Comparison of ENCODE assay signal across 8 mouse cellular contexts in genomic region chr19:5725029-5725707, GRCm38 (mm10). TPM values are rescaled to one million over a fixed set of nuclear protein-coding genes. Genes with fewer than 3 reads are reported as not detected.
DNase-seq lines count a peak whose midpoint lies in the region; ATAC-seq and TF ChIP-seq lines count a peak whose summit lies in the region.

No protein-coding gene starts in this region.

- H3K9ac ChIP-seq in intestine, embryonic 15.5 days = peak overlapping the region; percentile 75
- H3K9ac ChIP-seq in lung, postnatal 0 days (replicated peaks; ENCODE audit: low read depth) = peak overlapping the region; percentile 66

- intact Hi-C loops in gastrocnemius, postnatal 36 days (cut with DNase I) = loop anchor here (5.0 kb wide), 2 partner anchors 33 to 47 kb away; partner anchors contain the start of gene Scyl1

- no peak for DNase-seq in thymus, adult 2 months
- DNase-seq in thymus, postnatal 25 days = no peak
- peak; percentile 84 to 87 for DNase-seq in gastrocnemius, postnatal 36 days
- peak; percentile 53 for DNase-seq in lung, postnatal 0 days (ENCODE audit: low spot score)
- DNase-seq in ovary, postnatal 14 days (ENCODE audit: low spot score) = no peak
- DNase-seq in frontal cortex, adult 2 months (ENCODE audit: extremely low spot score in 1 of 2, low spot score in 1 of 2) = no peak
- DNase-seq in embryo, embryonic 10.5 days (ENCODE audit: low spot score) = no peak

- WGBS in thymus, adult 2 months = 36% methylated on average over 12 of the region's 12 CpGs
- WGBS in intestine, embryonic 15.5 days = 54% methylated on average over 12 of the region's 12 CpGs
- WGBS in lung, postnatal 0 days = 52% methylated on average over 12 of the region's 12 CpGs

- peaks cover 50% of the 10 kb centered on the region for H3K4me1 ChIP-seq in thymus, adult 2 months (replicated peaks; ENCODE audit: control insufficient read depth, insufficient read depth, low read length)
- peaks cover 59% of the 10 kb centered on the region for H3K4me1 ChIP-seq in intestine, embryonic 15.5 days (replicated peaks)
- peaks cover 39% of the 10 kb centered on the region for H3K4me1 ChIP-seq in lung, postnatal 0 days (ENCODE audit: insufficient read depth, low read depth, low read length)

- H3K36me3 ChIP-seq in thymus, adult 2 months (ENCODE audit: control insufficient read depth, insufficient read depth, low read length) = peaks cover 15% of the 10 kb centered on the region
- H3K36me3 ChIP-seq in intestine, embryonic 15.5 days = peaks cover 25% of the 10 kb centered on the region
- peaks cover 13% of the 10 kb centered on the region; the same call in 1 of the 2 replicates for H3K36me3 ChIP-seq in lung, postnatal 0 days (ENCODE audit: insufficient read depth, low read length)

- H3K4me3 ChIP-seq in thymus, adult 2 months (ENCODE audit: control insufficient read depth, insufficient read depth, low read length) = peak overlapping the region; percentile 59
- H3K4me3 ChIP-seq in intestine, embryonic 15.5 days (replicated peaks) = peak overlapping the region; percentile 53
- peak overlapping the region; percentile 56 for H3K4me3 ChIP-seq in lung, postnatal 0 days (ENCODE audit: low read depth, low read length)

- ATAC-seq in intestine, embryonic 15.5 days = peak; percentile 8; the same call in 1 of the 2 replicates
- 0 out of 2 replicates have a peak, but pooled peaks have one; percentile 14 for ATAC-seq in lung, postnatal 0 days

- H3K4me2 ChIP-seq in intestine, embryonic 15.5 days (replicated peaks) = peak overlapping the region; percentile 90
- peak overlapping the region; percentile 71 for H3K4me2 ChIP-seq in lung, postnatal 0 days (replicated peaks; ENCODE audit: low read depth, low read length)

- H3K27ac ChIP-seq in thymus, adult 2 months (ENCODE audit: control insufficient read depth, insufficient read depth, low read length) = no peak overlapping the region
- H3K27ac ChIP-seq in intestine, embryonic 15.5 days = peak overlapping the region; percentile 81
- peak overlapping the region; percentile 84 for H3K27ac ChIP-seq in lung, postnatal 0 days (ENCODE audit: low read length)

- no peak for TF ChIP-seq CTCF in thymus, adult 2 months (IDR thresholded peaks at IDR 0.05; ENCODE audit: borderline replicate concordance, control insufficient read depth, extremely low read depth, insufficient read depth, low read length, poor library complexity)
- TF ChIP-seq CTCF in lung, postnatal 0 days (IDR thresholded peaks at IDR 0.05) = no peak

- no peaks in the 10 kb centered on the region for H3K9me3 ChIP-seq in intestine, embryonic 15.5 days
- no peaks in the 10 kb centered on the region for H3K9me3 ChIP-seq in lung, postnatal 0 days (ENCODE audit: low read length)

- no peak for TF ChIP-seq POLR2A in thymus, adult 2 months (IDR thresholded peaks at IDR 0.05; ENCODE audit: control insufficient read depth, extremely low read depth, insufficient read depth, low read length, poor library complexity)

- H3K27me3 ChIP-seq in thymus, adult 2 months (ENCODE audit: control insufficient read depth, insufficient read depth, low read length) = no peaks in the 10 kb centered on the region
- H3K27me3 ChIP-seq in intestine, embryonic 15.5 days (replicated peaks) = no peaks in the 10 kb centered on the region
- no peaks in the 10 kb centered on the region for H3K27me3 ChIP-seq in lung, postnatal 0 days (replicated peaks; ENCODE audit: insufficient read depth, low read length)

- TF ChIP-seq EP300 in lung, postnatal 0 days (IDR thresholded peaks at IDR 0.05) = no peak

RNA-seq across cellular contexts. Expression of gene Ehbp1l1, which starts 0.9 kb away (rescaled TPM):
- 55.6 and 61.8 TPM in 2 replicates for polyA plus RNA-seq in thymus, adult 2 months (2012; rRNA removed)
- total RNA-seq in gastrocnemius, postnatal 36 days (2021) = 100 to 1,000 TPM; 235 to 261 TPM
- polyA plus RNA-seq in intestine, embryonic 15.5 days (2015; fragmentation: Nextera tagmentation; extraction: Ambion mirVana) = 38.6 and 40.1 TPM in 2 replicates
- 19.3 and 21.6 TPM in 2 replicates for polyA plus RNA-seq in lung, postnatal 0 days (2015; fragmentation: Nextera tagmentation; extraction: Ambion mirVana)
- polyA plus RNA-seq in frontal cortex, adult 2 months (2012; rRNA removed) = 16.8 and 18.8 TPM in 2 replicates

RNA-seq across cellular contexts. Expression of gene Fam89b, which starts 4.3 kb away (rescaled TPM):
- 300 and 312 TPM in 2 replicates for polyA plus RNA-seq in thymus, adult 2 months (2012; rRNA removed)
- total RNA-seq in gastrocnemius, postnatal 36 days (2021) = 10 to 100 TPM; 19.7 to 22.8 TPM
- 68.7 and 69.6 TPM in 2 replicates for polyA plus RNA-seq in intestine, embryonic 15.5 days (2015; fragmentation: Nextera tagmentation; extraction: Ambion mirVana)
- 120 and 126 TPM in 2 replicates for polyA plus RNA-seq in lung, postnatal 0 days (2015; fragmentation: Nextera tagmentation; extraction: Ambion mirVana)
- 56.1 and 65.8 TPM in 2 replicates for polyA plus RNA-seq in frontal cortex, adult 2 months (2012; rRNA removed)

RNA-seq across cellular contexts. Expression of gene Ltbp3, which starts 15.5 kb away (rescaled TPM):
- polyA plus RNA-seq in thymus, adult 2 months (2012; rRNA removed) = 29.5 and 37.7 TPM in 2 replicates
- 10 to 100 TPM; 43.4 to 44.2 TPM for total RNA-seq in gastrocnemius, postnatal 36 days (2021)
- 20.7 and 21.7 TPM in 2 replicates for polyA plus RNA-seq in intestine, embryonic 15.5 days (2015; fragmentation: Nextera tagmentation; extraction: Ambion mirVana)
- polyA plus RNA-seq in lung, postnatal 0 days (2015; fragmentation: Nextera tagmentation; extraction: Ambion mirVana) = 51.9 and 59.6 TPM in 2 replicates
- 81.5 and 87.8 TPM in 2 replicates for polyA plus RNA-seq in frontal cortex, adult 2 months (2012; rRNA removed)

RNA-seq across cellular contexts. Expression of gene Kcnk7, which starts 21.0 kb away (rescaled TPM):
- polyA plus RNA-seq in thymus, adult 2 months (2012; rRNA removed) = 0.97 and 1.0 TPM in 2 replicates
- total RNA-seq in gastrocnemius, postnatal 36 days (2021) = not detected
- 0.29 and 0.43 TPM in 2 replicates for polyA plus RNA-seq in intestine, embryonic 15.5 days (2015; fragmentation: Nextera tagmentation; extraction: Ambion mirVana)
- 0.87 and 1.3 TPM in 2 replicates for polyA plus RNA-seq in lung, postnatal 0 days (2015; fragmentation: Nextera tagmentation; extraction: Ambion mirVana)
- 0.22 and 0.27 TPM in 2 replicates for polyA plus RNA-seq in frontal cortex, adult 2 months (2012; rRNA removed)

RNA-seq across cellular contexts. Expression of gene Pcnx3, which starts 36.5 kb away (rescaled TPM):
- polyA plus RNA-seq in thymus, adult 2 months (2012; rRNA removed) = 421 and 455 TPM in 2 replicates
- 10 to 100 TPM; 12.2 to 15.2 TPM for total RNA-seq in gastrocnemius, postnatal 36 days (2021)
- polyA plus RNA-seq in intestine, embryonic 15.5 days (2015; fragmentation: Nextera tagmentation; extraction: Ambion mirVana) = 16.3 and 16.8 TPM in 2 replicates
- 11.3 and 12.9 TPM in 2 replicates for polyA plus RNA-seq in lung, postnatal 0 days (2015; fragmentation: Nextera tagmentation; extraction: Ambion mirVana)
- polyA plus RNA-seq in frontal cortex, adult 2 months (2012; rRNA removed) = 68.4 and 72.5 TPM in 2 replicates

Comparison
In these comparisons a context has a peak if more than half of its experiments do, and no peak if none do; other contexts are left out.
1. DNase-seq: peak in gastrocnemius, postnatal 36 days (2 of 2) and lung, postnatal 0 days (single experiment); none in thymus, adult 2 months (single experiment), thymus, postnatal 25 days (single experiment), ovary, postnatal 14 days (single experiment), frontal cortex, adult 2 months (0 of 2) and embryo, embryonic 10.5 days (single experiment).
2. Peak in every context shown above with its lines, with median percentiles within 50 percentile points of each other: H3K4me3 ChIP-seq.